Mouse (Mus musculus) ovary, postnatal 36 days (tissue): ENCODE measurements around the gene Gm3558.
"Not testable (repeated sequence)": the region's sequence is repeated elsewhere in the genome, so short reads cannot be mapped to it uniquely, and the experiment has no call there.

Experiments used
- DNase-seq: peaks from one replicate; pipeline ENCODE4 v3.0.0; 2022; ENCODE audit warnings: low spot score, mixed read lengths

Gene Gm3558

GRCm38 (mm10) chr14:7568382-7568781, at the start of gene Gm3558:
Gm3558 (minus strand) TSS chr14:7568566.
- DNase-seq: not testable (repeated sequence)

DNA sequence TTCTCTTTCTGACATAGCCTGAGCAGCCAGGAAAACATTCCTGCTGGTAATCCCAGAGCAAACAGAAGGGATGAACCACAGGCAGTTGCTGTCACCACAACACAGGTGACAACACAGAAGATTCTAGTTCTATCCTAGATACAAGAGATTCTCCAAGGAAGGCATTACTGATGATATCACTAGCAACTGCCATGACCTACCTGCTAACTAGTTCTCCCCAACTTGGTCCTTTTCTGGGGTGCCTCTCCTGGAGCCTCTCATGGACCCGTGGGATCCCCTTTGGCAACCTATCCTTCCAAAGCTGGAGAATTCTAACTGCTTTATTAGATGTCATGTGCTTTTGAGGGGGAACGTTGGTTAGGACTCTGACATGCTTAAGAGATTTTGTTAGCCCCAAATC, 27.1 kb upstream of the Gm3558 start, which contains the start of gene Gm10338:
TSS of gene Gm10338 (minus strand) at position 101 of the 400 bp plus-strand sequence.
- not testable (repeated sequence) for DNase-seq

DNA sequence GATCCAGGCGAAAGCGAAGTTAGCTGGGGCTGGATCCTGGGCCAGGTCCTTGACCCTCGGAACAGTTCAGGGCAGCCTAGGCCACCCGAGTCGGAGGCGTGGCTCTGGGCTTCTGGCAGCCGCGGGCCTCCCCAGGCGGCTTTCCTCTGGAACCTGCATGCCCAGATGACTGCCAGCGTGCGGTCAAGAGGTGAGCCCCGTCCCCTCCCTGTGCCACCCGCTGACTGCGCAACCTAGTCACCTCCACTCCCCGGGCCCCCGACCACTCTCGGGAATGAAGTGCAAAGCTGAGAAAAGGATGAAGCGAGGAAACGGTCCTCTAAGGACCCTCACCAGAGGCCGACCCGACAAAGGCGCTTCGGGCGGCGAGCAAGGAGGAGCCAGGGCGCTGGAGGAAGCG, 476 bp downstream of the Gm3558 start:
- DNase-seq: not testable (repeated sequence)

GRCm38 (mm10) chr14:7567266-7567665, 1.1 kb downstream of the Gm3558 start:
- DNase-seq: not testable (repeated sequence)
